Comparison of ENCODE assay signal across 9 mouse cellular contexts in the genomic region with DNA sequence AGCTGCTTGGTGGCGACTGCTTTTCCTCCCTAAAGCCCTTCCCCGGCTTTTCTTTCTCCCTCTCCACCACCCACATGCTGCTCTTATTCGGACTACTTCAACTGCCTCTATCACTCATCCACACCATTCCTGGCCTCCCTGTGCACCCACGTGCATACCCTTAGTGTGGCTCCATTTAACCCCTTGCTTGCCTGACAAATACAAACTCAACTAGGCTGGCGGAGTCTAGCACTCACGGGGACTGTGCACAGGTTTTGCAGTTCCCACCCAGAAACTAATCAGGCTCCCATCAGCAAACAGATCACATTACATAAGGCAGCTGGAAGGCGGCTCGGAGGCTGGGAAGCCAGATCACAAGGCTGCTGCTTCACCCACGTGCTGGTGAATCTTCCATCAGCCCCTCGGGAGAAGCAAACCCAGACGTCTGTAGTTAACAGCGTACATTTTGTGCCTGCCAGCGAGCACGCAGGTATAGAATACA.
DNase-seq lines count a peak whose midpoint lies in the region; ATAC-seq lines count a peak whose summit lies in the region.
"Had no signal": no experiment of that assay in that cellular context is flagged by ENCODE, and none has a peak within 500 bp of the region (broad histone marks: within the 10 kb centered on the region; RNA-seq: fewer than 3 reads in every experiment).

No protein-coding gene starts in this region.

- no peak for DNase-seq in kidney, postnatal 14 days
- peak; percentile 61 for DNase-seq in embryo, embryonic 10 days (ENCODE audit: low spot score)
- DNase-seq in hindbrain, embryonic 10.5 days (ENCODE audit: low spot score): no peak
- DNase-seq in left cerebral cortex, postnatal 25 days (ENCODE audit: low spot score in 2 of 2): peak; percentile 69 to 88
- peak; percentile 58 for DNase-seq in retina, postnatal 1 day
- no peak for DNase-seq in spleen, postnatal 36 days (ENCODE audit: low spot score in 2 of 2)

- 0 out of 2 replicates have a peak overlapping the region, but pooled peaks have one; percentile 3 for H3K4me3 ChIP-seq in kidney, embryonic 14.5 days (ENCODE audit: low read length)
- H3K4me3 ChIP-seq in hindbrain, embryonic 10.5 days: peak overlapping the region; percentile 34

- H3K4me2 ChIP-seq in kidney, embryonic 14.5 days (replicated peaks; ENCODE audit: low read depth, low read length): peak overlapping the region; percentile 39

- intact Hi-C loops in left cerebral cortex, postnatal 25 days (cut with DNase I): loop anchor here (2.0 to 10.0 kb wide), 8 partner anchors 70 to 1190 kb away; partner anchors contain the start of gene Cnksr2

- 36% methylated on average over 14 of the region's 14 CpGs for WGBS in kidney, embryonic 14.5 days
- 26% methylated on average over 14 of the region's 14 CpGs for WGBS in hindbrain, embryonic 10.5 days

- peak; percentile 83; the same call in 1 of the 2 replicates for ATAC-seq in kidney, embryonic 14.5 days (ENCODE audit: low FRiP score, low TSS enrichment)
- ATAC-seq in CD4-positive, CD25-positive, alpha-beta regulatory T cell, adult 4 months: no peak
- ATAC-seq: Patski had no signal

- no peaks in the 10 kb centered on the region for H3K36me3 ChIP-seq in kidney, embryonic 14.5 days (ENCODE audit: control insufficient read depth, insufficient read depth, low read length)
- no peaks in the 10 kb centered on the region for H3K36me3 ChIP-seq in hindbrain, embryonic 10.5 days

- H3K9me3 ChIP-seq in kidney, embryonic 14.5 days (ENCODE audit: control insufficient read depth, low read length): no peaks in the 10 kb centered on the region
- no peaks in the 10 kb centered on the region for H3K9me3 ChIP-seq in hindbrain, embryonic 10.5 days

- H3K27ac ChIP-seq in kidney, embryonic 14.5 days (ENCODE audit: low read depth, low read length): no peak overlapping the region
- H3K27ac ChIP-seq in hindbrain, embryonic 10.5 days: no peak overlapping the region

- no peaks in the 10 kb centered on the region for H3K4me1 ChIP-seq in kidney, embryonic 14.5 days (ENCODE audit: control insufficient read depth, insufficient read depth, low read length)
- H3K4me1 ChIP-seq in hindbrain, embryonic 10.5 days (replicated peaks): peaks cover 9% of the 10 kb centered on the region

- H3K9ac ChIP-seq in kidney, embryonic 14.5 days (ENCODE audit: low read depth, low read length): no peak overlapping the region

- no peaks in the 10 kb centered on the region; the same call in 1 of the 2 replicates for H3K27me3 ChIP-seq in kidney, embryonic 14.5 days (ENCODE audit: control insufficient read depth, insufficient read depth, low read length)
- peaks cover 25% of the 10 kb centered on the region for H3K27me3 ChIP-seq in hindbrain, embryonic 10.5 days (ENCODE audit: insufficient read depth, poor library complexity, severe bottlenecking)

Comparison
In these comparisons a context has a peak if more than half of its experiments do, and no peak if none do; other contexts are left out.
1. DNase-seq: peak in embryo, embryonic 10 days (single experiment), left cerebral cortex, postnatal 25 days (2 of 2) and retina, postnatal 1 day (single experiment); none in kidney, postnatal 14 days (single experiment), hindbrain, embryonic 10.5 days (single experiment) and spleen, postnatal 36 days (0 of 2).